Mouse (Mus musculus) cerebellum, postnatal 25 days (tissue): ENCODE data around the gene Zfp367.

Experiments
- DNase-seq, 2 experiments: peaks; one replicate each; pipeline ENCODE4 v3.0.0; 2021; ENCODE audit warnings: mixed read lengths in 2 of 2

Gene Zfp367

GRCm38 (mm10) chr13:64153083-64153682, at the start of gene Zfp367:
Zfp367 (minus strand) TSS chr13:64153202.
- peak; percentile 94 to 97 for DNase-seq

GRCm38 (mm10) chr13:64200911-64201310, 47.9 kb upstream of the Zfp367 start:
- DNase-seq: no peak

DNA sequence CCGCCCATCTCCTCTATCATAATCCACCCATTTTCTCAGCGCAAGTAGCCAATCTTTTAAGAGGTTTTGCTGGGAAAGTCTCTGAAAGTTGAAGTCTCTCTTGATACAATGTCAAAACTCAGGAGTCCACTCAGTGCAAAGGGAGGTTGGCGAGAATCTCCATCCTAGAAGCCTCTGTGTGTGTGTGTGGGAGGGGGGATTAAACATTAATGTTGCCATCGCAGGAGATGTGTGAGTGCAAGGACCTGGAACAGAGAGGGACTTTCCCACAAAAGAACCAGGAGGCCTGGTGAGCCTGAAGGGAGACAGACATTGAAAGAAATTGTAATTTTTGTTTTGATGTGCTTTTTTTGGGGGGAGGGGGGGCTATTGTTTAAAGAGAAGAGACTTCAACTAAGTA, 45.3 kb upstream of the Zfp367 start:
- DNase-seq: no peak

DNA sequence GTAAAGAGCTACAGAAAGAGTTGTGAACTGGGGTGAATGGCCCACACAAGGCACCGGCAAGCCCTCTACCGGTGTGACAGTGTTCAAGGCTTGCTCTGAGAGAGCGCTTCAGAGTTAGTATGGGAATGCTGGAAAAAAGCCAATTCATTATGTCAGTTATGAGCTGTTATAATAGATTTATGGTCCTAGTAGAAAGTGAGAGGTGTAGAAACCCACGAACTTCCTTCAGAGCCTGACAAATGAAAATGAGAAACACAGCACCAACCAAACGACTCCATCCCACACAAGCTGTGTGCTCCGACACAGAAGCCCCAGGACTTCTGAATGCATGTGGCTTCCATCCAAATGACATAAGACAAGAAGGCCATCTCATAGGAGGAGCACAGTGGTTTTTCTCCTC, 44.9 kb upstream of the Zfp367 start:
- DNase-seq: no peak

GRCm38 (mm10) chr13:64187065-64187464, 34.1 kb upstream of the Zfp367 start:
- no peak for DNase-seq

DNA sequence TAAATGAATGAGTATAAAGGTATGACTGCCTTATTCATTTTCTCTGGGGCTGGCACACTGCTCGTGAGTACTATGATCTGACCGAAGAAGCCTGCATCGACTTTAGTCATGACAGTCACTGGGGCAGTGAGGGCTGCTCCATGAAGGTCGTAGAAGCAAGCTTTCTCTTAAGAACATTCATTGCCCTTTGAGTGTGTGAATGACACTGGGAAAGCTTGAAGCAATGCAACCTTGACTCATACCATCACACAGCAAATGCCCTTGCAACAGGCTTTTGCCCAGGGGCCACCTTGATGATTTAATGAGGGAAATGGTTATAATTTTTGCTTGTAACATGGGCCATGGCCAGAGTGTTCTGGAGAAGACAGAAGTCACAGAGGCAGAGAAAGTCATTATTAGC, 33.5 kb upstream of the Zfp367 start:
- DNase-seq: no peak

GRCm38 (mm10) chr13:64185586-64185985, 32.6 kb upstream of the Zfp367 start:
- no peak for DNase-seq

- DNase-seq: no peak
These were observed 32.2 kb upstream of the Zfp367 start for GRCm38 (mm10) chr13:64185176-64185575.

- no peak for DNase-seq
These were observed 31.4 kb upstream of the Zfp367 start for GRCm38 (mm10) chr13:64184361-64184760.

DNA sequence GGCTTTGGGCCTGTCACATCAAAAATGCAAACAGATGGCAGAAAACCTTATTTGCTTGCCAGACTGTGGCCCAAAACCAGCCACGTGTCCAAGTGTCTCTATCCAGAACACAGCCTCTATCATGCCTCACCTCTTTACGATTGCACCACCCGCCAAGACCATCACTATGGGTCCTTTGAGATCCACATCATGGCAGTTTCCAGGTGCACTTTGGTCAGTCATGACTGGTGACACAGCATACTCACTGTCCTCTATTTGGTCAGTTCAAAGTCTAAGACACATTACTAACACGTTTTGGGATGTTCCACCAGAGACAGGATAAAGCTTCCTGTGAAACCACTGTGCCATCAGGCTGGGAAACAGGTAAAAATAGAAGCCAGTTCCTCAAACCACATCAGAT, 30.6 kb upstream of the Zfp367 start:
- peak in 1 of 2 experiments; percentile 15 for DNase-seq

GRCm38 (mm10) chr13:64182091-64182490, 29.1 kb upstream of the Zfp367 start:
- DNase-seq: no peak

GRCm38 (mm10) chr13:64180888-64181287, 27.9 kb upstream of the Zfp367 start:
- peak; percentile 27 to 74 for DNase-seq

- no peak for DNase-seq
These were observed 27.3 kb upstream of the Zfp367 start for GRCm38 (mm10) chr13:64180300-64180699.

GRCm38 (mm10) chr13:64178746-64179652, 26.0 kb upstream of the Zfp367 start:
- no peak for DNase-seq

DNA sequence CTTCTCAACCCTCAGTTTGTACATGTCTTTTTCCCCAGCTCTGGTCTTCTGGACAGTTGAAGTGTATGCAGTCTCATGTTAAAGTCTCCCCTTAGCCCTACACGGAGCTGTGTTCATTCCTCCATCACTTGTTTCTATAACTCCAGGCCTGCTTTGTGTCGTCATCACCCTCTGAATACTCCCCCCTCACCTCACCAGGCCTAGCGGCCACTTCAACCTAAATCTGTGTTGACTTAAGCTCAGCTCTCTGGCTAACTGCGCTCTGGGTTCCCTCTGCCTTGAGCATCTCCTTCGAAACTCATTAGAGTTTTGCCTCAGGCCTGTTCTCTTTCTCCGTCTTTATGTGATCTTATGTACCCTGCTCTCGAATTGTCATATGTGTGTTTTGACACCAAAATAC, 25.0 kb upstream of the Zfp367 start:
- DNase-seq: no peak

- DNase-seq: no peak
These were observed 16.7 kb upstream of the Zfp367 start for GRCm38 (mm10) chr13:64169746-64170145.

DNA sequence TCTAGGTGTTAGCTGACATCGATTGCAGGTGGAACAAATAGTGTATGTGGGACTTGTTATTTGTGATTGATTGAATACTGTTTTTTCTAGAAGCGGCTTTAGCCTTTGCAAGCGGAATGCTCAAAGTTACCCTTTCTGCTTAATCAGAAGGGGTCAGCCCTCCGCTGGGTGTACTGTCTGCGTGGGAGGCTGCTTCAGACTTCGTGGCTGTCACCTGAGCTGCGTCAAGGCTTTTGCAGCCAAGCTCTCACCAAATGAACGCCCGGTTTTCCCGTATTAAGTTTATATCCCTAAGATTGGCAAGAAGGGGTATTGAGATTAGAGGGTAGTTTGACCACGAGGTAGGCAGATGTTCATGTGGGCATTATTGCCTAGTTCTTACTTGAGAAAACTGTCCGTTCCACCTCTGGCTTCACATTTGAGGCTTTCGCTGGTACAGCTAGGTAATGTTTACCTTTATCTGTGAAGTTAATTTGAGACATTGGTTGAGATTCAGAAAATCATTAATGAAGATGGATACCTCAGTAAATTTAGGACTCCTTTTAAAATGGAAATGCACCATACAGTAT, 10.2 kb upstream of the Zfp367 start:
- peak in 1 of 2 experiments; percentile 20 for DNase-seq

- DNase-seq: peak; percentile 24 to 25
These were observed 9.6 kb upstream of the Zfp367 start for GRCm38 (mm10) chr13:64162626-64163025.

- no peak for DNase-seq
These were observed 9.1 kb upstream of the Zfp367 start for GRCm38 (mm10) chr13:64161916-64162611.

DNA sequence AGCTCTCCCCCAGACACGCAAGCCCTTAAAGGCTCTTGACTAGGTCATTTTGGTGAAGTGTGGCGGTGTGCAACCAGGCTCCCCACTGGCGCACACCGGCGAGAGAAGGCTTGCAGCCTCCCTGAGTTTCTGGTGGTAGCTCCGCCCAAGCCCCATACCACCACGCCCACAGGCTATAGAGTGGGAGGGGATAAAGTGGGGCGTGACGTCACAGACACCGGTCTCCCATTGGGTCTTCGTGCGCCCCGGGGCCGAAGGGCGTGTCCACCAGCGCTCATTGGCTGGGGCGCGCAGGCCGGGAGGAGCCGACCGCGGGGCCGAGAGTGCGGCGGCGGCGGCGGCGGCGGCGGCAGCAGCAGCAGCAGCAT, 8.5 kb upstream of the Zfp367 start, which contains the start of gene Habp4:
Gene Habp4, plus strand, starts transcription at position 277 of the 368 bp plus-strand sequence.
- DNase-seq: peak; percentile 95 to 99

- no peak for DNase-seq
These were observed 4.0 kb upstream of the Zfp367 start for GRCm38 (mm10) chr13:64156966-64157365.

DNA sequence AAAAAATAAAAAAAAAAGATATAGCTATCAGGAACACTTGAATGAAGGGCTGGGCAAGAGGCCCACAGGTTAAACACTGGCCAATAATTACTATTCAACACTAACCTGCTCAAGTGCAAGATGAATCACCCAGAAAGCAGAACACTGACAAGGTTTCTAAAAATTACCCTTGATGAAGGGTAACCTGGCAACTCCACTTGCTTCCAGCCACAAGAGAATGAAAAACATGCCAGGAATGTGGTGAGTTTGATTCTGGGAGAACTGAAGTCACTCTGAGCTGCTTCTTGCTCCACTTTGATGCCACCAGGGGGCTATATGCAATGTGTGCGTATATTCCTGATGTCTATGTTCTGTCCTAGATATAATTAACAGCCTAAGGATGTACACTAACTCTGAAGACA, 2.2 kb upstream of the Zfp367 start:
- no peak for DNase-seq

GRCm38 (mm10) chr13:64154651-64155050, 1.6 kb upstream of the Zfp367 start:
- no peak for DNase-seq
